Mouse (Mus musculus) E14TG2a.4 (cell line): Measurements from ENCODE around the gene Cyp2e1.
A peak's percentile ranks its signal among the peaks of the same experiment; 100 is the strongest.

Experiments used
- H3K27me3 ChIP-seq: 2 replicates; pipeline ENCODE4 v1.6.1; 2014; ENCODE audit warnings: low read length, control low read depth; ENCODE audit not compliant: insufficient read depth
- H3K36me3 ChIP-seq: 2 replicates; pipeline ENCODE4 v1.6.1; 2014; ENCODE audit warnings: low read length, control low read depth; ENCODE audit not compliant: insufficient read depth
- H3K4me1 ChIP-seq: replicated peaks from 2 replicates; pipeline ENCODE4 v1.6.1; 2014; ENCODE audit warnings: low read depth, low read length, control low read depth
- H3K4me3 ChIP-seq: replicated peaks from 2 replicates; pipeline ENCODE4 v1.5.1; 2014; ENCODE audit warnings: mild to moderate bottlenecking, low read length
- H3K9me3 ChIP-seq: 2 replicates; pipeline ENCODE4 v1.6.1; 2014; ENCODE audit warnings: low read length, control low read depth
- CTCF ChIP-seq: conservative IDR thresholded peaks from 2 replicates; pipeline ENCODE4 v1.5.1; 2014; ENCODE audit warnings: low read length
- NANOG ChIP-seq: IDR thresholded peaks from 2 replicates; pipeline ENCODE4 v1.6.1; 2014; ENCODE audit warnings: borderline replicate concordance, low read length, mixed read lengths
- POU5F1 ChIP-seq: IDR thresholded peaks from 2 replicates; pipeline ENCODE4 v1.6.1; 2014; ENCODE audit warnings: low read length, borderline replicate concordance

Gene Cyp2e1

DNA sequence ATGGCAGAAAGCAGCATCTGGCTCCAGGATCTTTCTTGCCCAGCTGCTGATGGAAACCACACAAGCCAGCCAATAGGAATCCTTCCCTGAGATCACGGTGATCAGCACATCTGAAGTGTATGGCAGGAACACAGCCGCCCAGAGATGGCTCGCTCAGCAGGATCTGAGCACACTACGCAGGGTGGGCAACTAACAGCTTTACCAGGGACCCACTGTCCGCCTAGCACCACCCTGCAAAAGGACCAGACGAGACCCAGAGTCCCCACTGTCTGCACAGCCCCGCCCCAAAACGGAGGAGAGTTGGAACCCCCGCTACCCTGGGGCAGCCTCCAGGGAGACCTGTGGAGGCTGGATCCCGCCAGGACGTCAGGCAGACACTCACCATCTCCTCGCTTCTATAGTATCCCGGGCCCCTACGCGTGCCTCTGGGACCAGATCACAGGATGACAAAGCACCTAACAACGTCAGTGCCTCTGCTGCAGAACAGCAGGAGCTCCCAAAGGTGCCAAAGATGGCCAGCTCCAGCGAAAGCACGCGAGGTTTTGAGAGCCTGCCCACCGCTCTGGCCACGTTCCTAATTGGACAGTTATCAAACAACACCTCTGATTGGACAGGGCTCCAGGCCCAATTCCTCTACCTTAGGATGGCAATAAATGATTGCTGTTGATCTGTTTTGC lies 58.3 kb downstream of the Cyp2e1 start, which contains the start of gene Zfp941:
Gene Zfp941, minus strand, starts transcription at position 526 of the 677 bp plus-strand sequence.
- Histone ChIP-seq H3K4me1 (peaks cover 6% of the 10 kb centered on the region), H3K36me3 (peaks cover 20% of the 10 kb centered on the region), H3K4me3 (peak within 1 kb of the TSS; percentile 94), H3K9me3 (no peaks in the 10 kb centered on the region), H3K27me3 (peaks cover 3% of the 10 kb centered on the region; the same call in 1 of the 2 replicates)
- no peak for TF ChIP-seq CTCF
- TF ChIP-seq POU5F1: no peak
- TF ChIP-seq NANOG: no peak; the same call in 1 of the 2 replicates

DNA sequence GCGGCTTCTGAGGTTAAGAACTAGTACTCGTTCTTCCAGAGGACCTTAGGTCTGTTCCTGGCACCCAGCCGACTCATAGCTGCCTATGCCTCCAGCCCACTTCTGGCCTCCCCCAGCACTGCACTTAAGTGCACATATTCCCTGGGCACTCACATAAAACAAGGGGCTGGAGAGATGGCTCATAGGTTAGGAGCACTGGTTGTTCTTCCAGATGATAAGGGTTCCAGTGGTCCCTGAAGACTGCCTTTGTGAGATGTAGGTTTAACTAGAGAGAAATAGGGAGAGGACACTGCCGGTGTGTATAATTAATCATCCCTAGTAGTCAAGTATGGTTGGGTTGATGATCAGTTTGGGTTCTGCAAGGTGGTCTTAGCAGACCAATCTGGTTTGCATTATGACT lies 59.2 kb downstream of the Cyp2e1 start:
- Histone ChIP-seq H3K9me3 (no peaks in the 10 kb centered on the region), H3K36me3 (peaks cover 11% of the 10 kb centered on the region), H3K4me1 (peaks cover 6% of the 10 kb centered on the region), H3K27me3 (peaks cover 3% of the 10 kb centered on the region; the same call in 1 of the 2 replicates), H3K4me3 (no peak overlapping the region)
- no peak for TF ChIP-seq CTCF
- no peak for TF ChIP-seq NANOG
- TF ChIP-seq POU5F1: no peak
